Mouse (Mus musculus): ENCODE results near the gene Usf1. TPM values are rescaled to one million over a fixed set of nuclear protein-coding genes. Genes with fewer than 3 reads are reported as not detected.

Gene Usf1
- polyA plus RNA-seq, 1 experiment from 2014 or later, result 66.4 TPM

GRCm38 (mm10) chr1:171460551-171461503 is 49.7 kb downstream of the Usf1 start:
- H3K9ac ChIP-seq (replicated peaks; ENCODE audit: low read depth), result no peak overlapping the region
- H3K36me3 ChIP-seq (ENCODE audit: insufficient read depth, low read length), result peaks cover 21% of the 10 kb centered on the region
- no peaks in the 10 kb centered on the region for H3K27me3 ChIP-seq (replicated peaks; ENCODE audit: insufficient read depth, low read length)
- WGBS, result 88% methylated on average over 22 of the region's 22 CpGs
- H3K4me2 ChIP-seq (replicated peaks; ENCODE audit: low read depth, low read length), result no peak overlapping the region
- DNase-seq (ENCODE audit: low spot score) (no peak), ATAC-seq (no peak)
- TF ChIP-seq CTCF (IDR thresholded peaks at IDR 0.05) (no peak), EP300 (IDR thresholded peaks at IDR 0.05) (no peak)
- no peak overlapping the region for H3K4me3 ChIP-seq (ENCODE audit: low read depth, low read length)
- H3K27ac ChIP-seq (ENCODE audit: low read length), result no peak overlapping the region
- no peaks in the 10 kb centered on the region for H3K4me1 ChIP-seq (ENCODE audit: insufficient read depth, low read depth, low read length)
- H3K9me3 ChIP-seq (ENCODE audit: low read length), result no peaks in the 10 kb centered on the region

GRCm38 (mm10) chr1:171463133-171463532 is 52.0 kb downstream of the Usf1 start:
- no peak for DNase-seq (ENCODE audit: low spot score)
- Histone ChIP-seq H3K9ac (replicated peaks; ENCODE audit: low read depth) (no peak overlapping the region), H3K4me3 (ENCODE audit: low read depth, low read length) (no peak overlapping the region), H3K36me3 (ENCODE audit: insufficient read depth, low read length) (peaks cover 21% of the 10 kb centered on the region), H3K27me3 (replicated peaks; ENCODE audit: insufficient read depth, low read length) (no peaks in the 10 kb centered on the region), H3K4me1 (ENCODE audit: insufficient read depth, low read depth, low read length) (no peaks in the 10 kb centered on the region), H3K9me3 (ENCODE audit: low read length) (no peaks in the 10 kb centered on the region), H3K27ac (ENCODE audit: low read length) (no peak overlapping the region), H3K4me2 (replicated peaks; ENCODE audit: low read depth, low read length) (no peak overlapping the region)
- TF ChIP-seq EP300 (IDR thresholded peaks at IDR 0.05) (no peak), CTCF (IDR thresholded peaks at IDR 0.05) (peak; percentile 27; the same call in 1 of the 2 replicates)
- no peak for ATAC-seq
- 85% methylated on average over 3 of the region's 3 CpGs for WGBS

- H3K27me3 ChIP-seq (replicated peaks; ENCODE audit: insufficient read depth, low read length), result no peaks in the 10 kb centered on the region
- TF ChIP-seq CTCF (IDR thresholded peaks at IDR 0.05) (no peak), EP300 (IDR thresholded peaks at IDR 0.05) (no peak)
- H3K27ac ChIP-seq (ENCODE audit: low read length), result no peak overlapping the region
- no peak overlapping the region for H3K4me2 ChIP-seq (replicated peaks; ENCODE audit: low read depth, low read length)
- DNase-seq (ENCODE audit: low spot score) (no peak), ATAC-seq (no peak)
- 93% methylated on average over 5 of the region's 5 CpGs for WGBS
- no peaks in the 10 kb centered on the region for H3K9me3 ChIP-seq (ENCODE audit: low read length)
- peaks cover 17% of the 10 kb centered on the region for H3K36me3 ChIP-seq (ENCODE audit: insufficient read depth, low read length)
- H3K4me3 ChIP-seq (ENCODE audit: low read depth, low read length), result no peak overlapping the region
- no peaks in the 10 kb centered on the region for H3K4me1 ChIP-seq (ENCODE audit: insufficient read depth, low read depth, low read length)
- H3K9ac ChIP-seq (replicated peaks; ENCODE audit: low read depth), result no peak overlapping the region
Observed at GRCm38 (mm10) chr1:171465749-171466412, 54.8 kb downstream of the Usf1 start.

GRCm38 (mm10) chr1:171466565-171466964 is 55.5 kb downstream of the Usf1 start:
- Histone ChIP-seq H3K4me1 (ENCODE audit: insufficient read depth, low read depth, low read length) (no peaks in the 10 kb centered on the region), H3K36me3 (ENCODE audit: insufficient read depth, low read length) (peaks cover 16% of the 10 kb centered on the region), H3K27ac (ENCODE audit: low read length) (no peak overlapping the region), H3K4me3 (ENCODE audit: low read depth, low read length) (no peak overlapping the region), H3K4me2 (replicated peaks; ENCODE audit: low read depth, low read length) (no peak overlapping the region), H3K27me3 (replicated peaks; ENCODE audit: insufficient read depth, low read length) (no peaks in the 10 kb centered on the region), H3K9ac (replicated peaks; ENCODE audit: low read depth) (no peak overlapping the region), H3K9me3 (ENCODE audit: low read length) (no peaks in the 10 kb centered on the region)
- ATAC-seq, result no peak
- WGBS, result 76% methylated on average over 4 of the region's 4 CpGs
- DNase-seq (ENCODE audit: low spot score), result no peak
- TF ChIP-seq CTCF (IDR thresholded peaks at IDR 0.05) (no peak), EP300 (IDR thresholded peaks at IDR 0.05) (no peak)

Other genes starting within 250 kb of the Usf1 start
- gene Pcp4l1, start 215.0 kb upstream of the Usf1 start, polyA plus RNA-seq (2015; fragmentation: Nextera tagmentation; extraction: Ambion mirVana), result 3.3 and 4.4 TPM in 2 replicates
- gene Nr1i3, start 197.3 kb upstream of the Usf1 start, polyA plus RNA-seq (2015; fragmentation: Nextera tagmentation; extraction: Ambion mirVana), result 0.07 and 0.08 TPM in 2 replicates
- gene Tomm40l, start 188.8 kb upstream of the Usf1 start, polyA plus RNA-seq (2015; fragmentation: Nextera tagmentation; extraction: Ambion mirVana), result 14.9 and 17.1 TPM in 2 replicates
- 2.3 and 5.5 TPM in 2 replicates for gene Apoa2, start 186.3 kb upstream of the Usf1 start, polyA plus RNA-seq (2015; fragmentation: Nextera tagmentation; extraction: Ambion mirVana)
- gene Fcer1g, start 176.9 kb upstream of the Usf1 start, polyA plus RNA-seq (2015; fragmentation: Nextera tagmentation; extraction: Ambion mirVana), result 121 and 130 TPM in 2 replicates
- gene Adamts4, start 160.9 kb upstream of the Usf1 start, polyA plus RNA-seq (2015; fragmentation: Nextera tagmentation; extraction: Ambion mirVana), result 2.7 and 3.3 TPM in 2 replicates
- 172 and 188 TPM in 2 replicates for gene Ndufs2, start 159.9 kb upstream of the Usf1 start, polyA plus RNA-seq (2015; fragmentation: Nextera tagmentation; extraction: Ambion mirVana)
- 68.4 and 77.0 TPM in 2 replicates for gene B4galt3, start 141.0 kb upstream of the Usf1 start, polyA plus RNA-seq (2015; fragmentation: Nextera tagmentation; extraction: Ambion mirVana)
- gene Ppox, start 130.1 kb upstream of the Usf1 start, polyA plus RNA-seq (2015; fragmentation: Nextera tagmentation; extraction: Ambion mirVana), result 28.4 and 30.6 TPM in 2 replicates
- gene Usp21, start 123.3 kb upstream of the Usf1 start, polyA plus RNA-seq (2015; fragmentation: Nextera tagmentation; extraction: Ambion mirVana), result 38.3 and 40.9 TPM in 2 replicates
- 95.4 and 100 TPM in 2 replicates for gene Ufc1, start 116.3 kb upstream of the Usf1 start, polyA plus RNA-seq (2015; fragmentation: Nextera tagmentation; extraction: Ambion mirVana)
- 43.0 and 44.4 TPM in 2 replicates for gene Dedd, start 82.2 kb upstream of the Usf1 start, polyA plus RNA-seq (2015; fragmentation: Nextera tagmentation; extraction: Ambion mirVana)
- 39.9 and 45.5 TPM in 2 replicates for gene Nit1, start 65.7 kb upstream of the Usf1 start, polyA plus RNA-seq (2015; fragmentation: Nextera tagmentation; extraction: Ambion mirVana)
- 64.1 and 72.7 TPM in 2 replicates for gene Pfdn2, start 65.6 kb upstream of the Usf1 start, polyA plus RNA-seq (2015; fragmentation: Nextera tagmentation; extraction: Ambion mirVana)
- gene Klhdc9, start 50.5 kb upstream of the Usf1 start, polyA plus RNA-seq (2015; fragmentation: Nextera tagmentation; extraction: Ambion mirVana), result 4.0 and 4.5 TPM in 2 replicates
- gene Nectin4, start 41.2 kb upstream of the Usf1 start, polyA plus RNA-seq (2015; fragmentation: Nextera tagmentation; extraction: Ambion mirVana), result 10.1 and 10.2 TPM in 2 replicates
- gene Arhgap30, start 22.4 kb upstream of the Usf1 start, polyA plus RNA-seq (2015; fragmentation: Nextera tagmentation; extraction: Ambion mirVana), result 3.5 and 4.1 TPM in 2 replicates
- gene Tstd1, start 7.6 kb downstream of the Usf1 start, polyA plus RNA-seq (2015; fragmentation: Nextera tagmentation; extraction: Ambion mirVana), result 7.1 and 7.8 TPM in 2 replicates
- gene F11r, start 26.2 kb downstream of the Usf1 start, polyA plus RNA-seq (2015; fragmentation: Nextera tagmentation; extraction: Ambion mirVana), result 177 and 239 TPM in 2 replicates
- gene Alyref2, start 92.2 kb downstream of the Usf1 start, polyA plus RNA-seq (2015; fragmentation: Nextera tagmentation; extraction: Ambion mirVana), result 13.7 and 14.8 TPM in 2 replicates
- gene Itln1, start 124.0 kb downstream of the Usf1 start, polyA plus RNA-seq (2015; fragmentation: Nextera tagmentation; extraction: Ambion mirVana), result not detected in 2 replicates
- gene Cd244a, start 147.9 kb downstream of the Usf1 start, polyA plus RNA-seq (2015; fragmentation: Nextera tagmentation; extraction: Ambion mirVana), result 1.7 and 1.8 TPM in 2 replicates
- 0.55 and 0.84 TPM in 2 replicates for gene Ly9, start 196.1 kb downstream of the Usf1 start, polyA plus RNA-seq (2015; fragmentation: Nextera tagmentation; extraction: Ambion mirVana)
- gene Slamf7, start 241.7 kb downstream of the Usf1 start, polyA plus RNA-seq (2015; fragmentation: Nextera tagmentation; extraction: Ambion mirVana), result 0.55 and 0.56 TPM in 2 replicates

Measured in lung, postnatal 0 days (tissue).